Mouse (Mus musculus): Measurements from ENCODE around the gene Ptprk. TPM values are rescaled to one million over a fixed set of nuclear protein-coding genes. Genes with fewer than 3 reads are reported as not detected.

Ptprk gene
- polyA plus RNA-seq, 1 experiment from 2014 or later: 15.2 TPM

Small RNA genes lying within 50 kb of the gene (microRNA-seq; reads per million reads assigned to microRNA genes)
- not detected for gene Gm22370 (ENCODE audit: borderline number of aligned reads)

All from liver, embryonic 11.5 days (tissue).